Mouse (Mus musculus): Measurements from ENCODE around the gene Ppat.
"Not testable (repeated sequence)": the region's sequence is repeated elsewhere in the genome, so short reads cannot be mapped to it uniquely, and the experiment has no call there.

Ppat gene

GRCm38 (mm10) chr5:76947142-76947541, 4.2 kb downstream of the Ppat start:
- no peak for DNase-seq

GRCm38 (mm10) chr5:76945678-76946033, 5.7 kb downstream of the Ppat start:
- DNase-seq, result no peak

GRCm38 (mm10) chr5:76944965-76945677, 6.3 kb downstream of the Ppat start:
- DNase-seq, result no peak

- no peak for DNase-seq
Observed at GRCm38 (mm10) chr5:76942505-76942904, 8.9 kb downstream of the Ppat start.

- DNase-seq, result no peak
Observed at GRCm38 (mm10) chr5:76941975-76942374, 9.4 kb downstream of the Ppat start.

- no peak for DNase-seq
Observed at GRCm38 (mm10) chr5:76939717-76940116, 11.7 kb downstream of the Ppat start.

GRCm38 (mm10) chr5:76929180-76929877, 22.0 kb downstream of the Ppat start:
- DNase-seq, result no peak

- no peak for DNase-seq
Observed at GRCm38 (mm10) chr5:76928124-76928832, 23.1 kb downstream of the Ppat start.

GRCm38 (mm10) chr5:76924296-76924695, 27.1 kb downstream of the Ppat start:
- DNase-seq, result no peak

GRCm38 (mm10) chr5:76923428-76923827, 27.9 kb downstream of the Ppat start:
- DNase-seq, result peak; percentile 67

- DNase-seq, result no peak
Observed at GRCm38 (mm10) chr5:76922833-76923232, 28.5 kb downstream of the Ppat start.

GRCm38 (mm10) chr5:76912522-76912921, 38.9 kb downstream of the Ppat start:
- DNase-seq, result not testable (repeated sequence)

- no peak for DNase-seq
Observed at GRCm38 (mm10) chr5:76910807-76911206, 40.6 kb downstream of the Ppat start.

- DNase-seq, result no peak
Observed at GRCm38 (mm10) chr5:76906155-76906499, 45.3 kb downstream of the Ppat start.

- DNase-seq, result peak; percentile 96
Observed at GRCm38 (mm10) chr5:76905405-76906154, 45.8 kb downstream of the Ppat start, which contains the start of gene Aasdh. Gene Aasdh (minus strand): TSS chr5:76905514.

GRCm38 (mm10) chr5:76904713-76905404, 46.5 kb downstream of the Ppat start:
- peak; percentile 28 for DNase-seq

GRCm38 (mm10) chr5:76902131-76902530, 49.2 kb downstream of the Ppat start:
- DNase-seq, result no peak

GRCm38 (mm10) chr5:76893084-76893483, 58.3 kb downstream of the Ppat start:
- DNase-seq, result no peak

GRCm38 (mm10) chr5:76892608-76893007, 58.8 kb downstream of the Ppat start:
- no peak for DNase-seq

GRCm38 (mm10) chr5:76887011-76887410, 64.4 kb downstream of the Ppat start:
- DNase-seq, result no peak

GRCm38 (mm10) chr5:76884107-76884506, 67.3 kb downstream of the Ppat start:
- DNase-seq, result no peak

GRCm38 (mm10) chr5:76876106-76876758, 75.1 kb downstream of the Ppat start:
- no peak for DNase-seq

Measured in cerebellum, adult 9-11 months (tissue).